ENCODE assay signal across 16 mouse cellular contexts in the genomic region with DNA sequence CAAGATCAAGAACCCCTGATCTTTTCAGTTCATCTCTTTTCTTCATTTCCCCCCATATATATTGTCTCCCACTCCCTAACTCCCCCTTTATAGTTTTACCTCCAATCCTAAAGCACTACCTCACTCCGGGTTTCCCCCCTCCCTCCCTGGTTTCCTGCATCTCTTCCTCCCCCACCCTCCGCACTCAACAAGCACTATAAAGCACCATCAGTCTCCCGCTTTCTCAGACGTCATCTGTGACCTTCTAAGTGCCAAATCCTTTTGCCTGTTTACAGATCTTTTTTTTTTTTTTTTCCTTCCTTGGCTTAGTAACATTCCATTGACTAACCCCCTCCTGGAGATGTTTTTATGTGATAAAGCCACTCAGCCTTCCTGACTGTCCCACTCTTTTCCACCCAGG. TPM values are rescaled to one million over a fixed set of nuclear protein-coding genes. Genes with fewer than 3 reads are reported as not detected.
A peak's percentile ranks its signal among the peaks of the same experiment; 100 is the strongest.
DNase-seq lines count a peak whose midpoint lies in the region; ATAC-seq and TF ChIP-seq lines count a peak whose summit lies in the region.
"Had no signal": no experiment of that assay in that cellular context is flagged by ENCODE, and none has a peak within 500 bp of the region (broad histone marks: within the 10 kb centered on the region; RNA-seq: fewer than 3 reads in every experiment).

No protein-coding gene starts in this region.

- no peak for TF ChIP-seq CTCF in heart, postnatal 0 days (IDR thresholded peaks at IDR 0.05; ENCODE audit: low read depth)
- TF ChIP-seq CTCF in thymus, adult 2 months (IDR thresholded peaks at IDR 0.05; ENCODE audit: borderline replicate concordance, control insufficient read depth, extremely low read depth, insufficient read depth, low read length, poor library complexity): no peak

- TF ChIP-seq EP300 in heart, postnatal 0 days (IDR thresholded peaks at IDR 0.05; ENCODE audit: low read depth): no peak

- no peaks in the 10 kb centered on the region for H3K36me3 ChIP-seq in heart, postnatal 0 days (replicated peaks; ENCODE audit: control insufficient read depth, insufficient read depth, low read length)
- no peaks in the 10 kb centered on the region for H3K36me3 ChIP-seq in thymus, adult 2 months (ENCODE audit: control insufficient read depth, insufficient read depth, low read length)
- H3K36me3 ChIP-seq: forebrain, embryonic 15.5 days; midbrain, embryonic 15.5 days had no signal

- no peak for TF ChIP-seq POLR2A in thymus, adult 2 months (IDR thresholded peaks at IDR 0.05; ENCODE audit: control insufficient read depth, extremely low read depth, insufficient read depth, low read length, poor library complexity)

- H3K27me3 ChIP-seq in heart, postnatal 0 days (ENCODE audit: control insufficient read depth, insufficient read depth, low read length): 0 out of 2 replicates have a peak, but pooled peaks cover 6% of the 10 kb centered on the region
- no peaks in the 10 kb centered on the region for H3K27me3 ChIP-seq in thymus, adult 2 months (ENCODE audit: control insufficient read depth, insufficient read depth, low read length)
- H3K27me3 ChIP-seq: forebrain, embryonic 15.5 days; midbrain, embryonic 15.5 days had no signal

- H3K4me1 ChIP-seq in heart, postnatal 0 days (ENCODE audit: control insufficient read depth, insufficient read depth): 0 out of 2 replicates have a peak, but pooled peaks cover 5% of the 10 kb centered on the region
- peaks cover 16% of the 10 kb centered on the region for H3K4me1 ChIP-seq in thymus, adult 2 months (replicated peaks; ENCODE audit: control insufficient read depth, insufficient read depth, low read length)

- WGBS in heart, postnatal 0 days: 33% methylated on average over 4 of the region's 4 CpGs
- WGBS in thymus, adult 2 months: 35% methylated on average over 4 of the region's 4 CpGs

- no peak overlapping the region for H3K4me2 ChIP-seq in heart, postnatal 0 days (ENCODE audit: low read depth, low read length)
- H3K4me2 ChIP-seq: liver, embryonic 12.5 days had no signal

- H3K27ac ChIP-seq in heart, postnatal 0 days (ENCODE audit: low read depth): no peak overlapping the region
- H3K27ac ChIP-seq in thymus, adult 2 months (ENCODE audit: control insufficient read depth, insufficient read depth, low read length): no peak overlapping the region
- H3K27ac ChIP-seq: forebrain, embryonic 15.5 days; hindbrain, embryonic 13.5 days; liver, embryonic 12.5 days; midbrain, embryonic 15.5 days had no signal

- no peak overlapping the region for H3K4me3 ChIP-seq in heart, postnatal 0 days (ENCODE audit: low read depth, low read length)
- H3K4me3 ChIP-seq in thymus, adult 2 months (ENCODE audit: control insufficient read depth, insufficient read depth, low read length): no peak overlapping the region
- H3K4me3 ChIP-seq: liver, embryonic 12.5 days had no signal

- peak; percentile 6 for DNase-seq in heart, postnatal 0 days (ENCODE audit: low spot score)
- no peak for DNase-seq in heart, adult 8-10 months (ENCODE audit: low spot score)
- DNase-seq in thymus, adult 2 months: peak; percentile 25
- no peak for DNase-seq in thymus, postnatal 4 days
- DNase-seq in brain, adult 2 months (ENCODE audit: low read depth, low spot score): peak; percentile 46
- peak; percentile 51 to 58 for DNase-seq in lung, postnatal 4 days
- no peak for DNase-seq in right cerebral cortex, adult 2 months (ENCODE audit: low spot score in 2 of 2)
- no peak for DNase-seq in layer of hippocampus, postnatal 25 days (ENCODE audit: extremely low spot score in 1 of 2, low spot score in 1 of 2)
- DNase-seq: cerebellum, adult 9-10 months; layer of hippocampus, postnatal 36 days; right cerebral cortex, postnatal 4 days; thymus, adult 18-20 months had no signal

- H3K9ac ChIP-seq in heart, postnatal 0 days (replicated peaks; ENCODE audit: low read depth, low read length): no peak overlapping the region
- H3K9ac ChIP-seq: forebrain, embryonic 15.5 days; hindbrain, embryonic 13.5 days; liver, embryonic 12.5 days; midbrain, embryonic 15.5 days had no signal

- no peak for ATAC-seq in heart, postnatal 0 days (ENCODE audit: insufficient read depth, low read depth)
- ATAC-seq: forebrain, embryonic 15.5 days; liver, embryonic 12.5 days; midbrain, embryonic 15.5 days had no signal

- H3K9me3 ChIP-seq in heart, postnatal 0 days (replicated peaks; ENCODE audit: control insufficient read depth, low read length): no peaks in the 10 kb centered on the region
- H3K9me3 ChIP-seq: forebrain, embryonic 15.5 days; hindbrain, embryonic 13.5 days; liver, embryonic 12.5 days; midbrain, embryonic 15.5 days had no signal

RNA-seq across cellular contexts. Expression of a gene that starts 1.6 kb away (rescaled TPM):
- 13.9 and 19.2 TPM in 2 replicates for total RNA-seq in heart, postnatal 0 days (2014; rRNA removed; ENCODE audit: low replicate concordance)
- 7.8 and 8.6 TPM in 2 replicates for polyA plus RNA-seq in heart, postnatal 0 days (2015; fragmentation: Nextera tagmentation; extraction: Ambion mirVana)
- total RNA-seq in heart, adult 8-10 months (2022): 10 to 100 TPM; 14.5 to 19.5 (median 16.1) TPM
- polyA plus RNA-seq in thymus, adult 2 months (2012; rRNA removed): 50.8 and 51.7 TPM in 2 replicates
- total RNA-seq in layer of hippocampus, postnatal 25 days (2021): 10 to 100 TPM; 90.9 to 94.0 TPM

Comparison
In these comparisons a context has a peak if more than half of its experiments do, and no peak if none do; other contexts are left out.
1. DNase-seq: peak in heart, postnatal 0 days (single experiment), thymus, adult 2 months (single experiment), brain, adult 2 months (single experiment) and lung, postnatal 4 days (2 of 2); none in heart, adult 8-10 months (single experiment), thymus, postnatal 4 days (single experiment), right cerebral cortex, adult 2 months (0 of 2) and layer of hippocampus, postnatal 25 days (0 of 2).